Mouse (Mus musculus): ENCODE data around the gene Ssmem1.

Ssmem1 gene

DNA sequence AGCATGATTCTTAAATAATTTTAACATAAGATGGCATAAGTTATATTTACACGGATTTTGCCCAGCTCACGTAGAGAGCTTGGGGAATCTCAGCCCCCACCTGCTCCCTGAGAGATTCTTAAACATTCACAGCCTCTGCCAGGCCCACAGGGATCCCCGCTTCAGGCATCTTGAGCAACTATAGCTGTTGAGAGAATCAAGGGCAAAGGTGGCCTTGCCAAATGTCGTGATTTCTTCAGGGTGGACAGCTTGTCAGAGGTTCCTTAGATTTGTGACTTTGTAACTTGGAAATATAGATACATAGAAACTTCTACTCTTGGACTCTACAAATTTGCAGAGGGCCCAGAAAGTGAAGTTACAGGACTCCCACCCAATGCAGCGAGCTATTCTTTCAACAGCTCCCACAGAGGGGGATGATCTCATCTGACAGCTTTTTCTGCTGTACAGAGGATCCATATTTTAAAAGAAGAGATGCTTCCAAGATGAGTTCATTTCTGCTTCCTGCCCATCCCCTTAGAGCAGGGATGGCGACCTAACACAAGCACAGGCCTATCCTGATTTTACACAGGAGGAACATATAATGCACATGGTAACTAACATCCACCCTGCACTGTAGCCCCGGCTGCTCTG lies 43.8 kb downstream of the Ssmem1 start:
- DNase-seq (ENCODE audit: low read depth): peak; percentile 62

DNA sequence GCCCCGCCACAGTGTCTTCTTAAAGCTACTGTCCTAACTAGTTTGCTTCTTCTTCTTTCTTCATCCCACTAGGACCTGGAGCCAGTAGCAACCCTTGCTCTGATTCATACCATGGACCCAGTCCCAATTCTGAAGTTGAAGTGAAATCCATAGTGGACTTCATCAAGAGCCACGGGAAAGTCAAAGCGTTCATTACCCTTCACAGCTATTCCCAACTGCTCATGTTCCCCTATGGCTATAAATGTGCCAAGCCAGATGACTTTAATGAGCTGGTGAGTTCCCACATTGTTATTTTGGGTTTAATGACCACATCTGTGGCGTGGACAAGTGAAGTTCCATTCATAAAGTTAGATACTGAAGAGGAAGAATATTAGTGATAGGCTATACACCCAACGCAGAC lies 44.4 kb downstream of the Ssmem1 start:
- peak; percentile 28 for DNase-seq (ENCODE audit: low read depth)

DNA sequence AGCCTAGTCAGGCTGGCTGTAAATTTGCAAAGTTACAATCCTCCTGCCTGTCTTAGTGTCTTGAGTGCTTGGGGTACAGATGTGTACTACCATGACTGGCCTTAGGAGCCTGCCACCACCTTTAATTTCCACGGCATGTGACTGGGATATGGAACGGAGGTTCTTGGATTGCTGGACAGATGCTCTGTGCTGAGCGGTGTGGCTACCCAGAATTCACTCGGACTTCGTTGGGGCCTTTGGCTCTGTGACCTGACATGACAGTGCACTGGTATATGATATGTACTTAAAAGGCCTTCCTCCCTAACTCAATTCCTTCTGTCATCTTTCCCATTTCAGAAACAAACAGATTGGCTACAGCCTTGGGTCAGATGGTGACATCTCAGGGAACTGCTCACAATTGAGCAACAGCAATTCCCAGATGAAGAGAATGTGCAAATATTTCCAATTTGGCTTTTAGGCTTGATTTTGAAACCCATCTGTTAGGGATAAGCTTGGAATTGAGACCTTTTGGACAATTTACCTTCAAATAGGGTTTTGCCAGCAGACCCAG lies 45.0 kb downstream of the Ssmem1 start:
- peak; percentile 22 for DNase-seq (ENCODE audit: low read depth)

DNA sequence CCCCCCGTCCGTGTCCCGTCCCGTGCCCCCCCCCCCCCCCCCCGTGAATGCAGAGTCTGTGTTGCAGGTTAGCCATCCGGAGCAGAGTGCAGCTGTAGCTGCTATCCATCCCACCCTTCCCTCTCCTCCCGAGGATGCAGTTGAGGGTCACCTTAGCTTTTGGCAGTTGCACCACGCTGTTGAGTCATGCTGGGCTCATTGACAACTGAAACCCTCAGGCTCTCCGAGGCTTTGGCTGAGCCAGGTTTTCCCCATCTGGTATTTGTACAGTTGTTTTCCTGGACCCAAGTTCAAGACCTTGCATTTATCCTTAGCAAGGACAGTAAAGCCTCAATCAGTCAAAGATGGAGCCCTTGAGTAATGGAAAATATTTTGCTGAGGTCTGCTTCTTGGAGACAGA lies 46.4 kb downstream of the Ssmem1 start:
- peak; percentile 95 for DNase-seq (ENCODE audit: low read depth)

DNA sequence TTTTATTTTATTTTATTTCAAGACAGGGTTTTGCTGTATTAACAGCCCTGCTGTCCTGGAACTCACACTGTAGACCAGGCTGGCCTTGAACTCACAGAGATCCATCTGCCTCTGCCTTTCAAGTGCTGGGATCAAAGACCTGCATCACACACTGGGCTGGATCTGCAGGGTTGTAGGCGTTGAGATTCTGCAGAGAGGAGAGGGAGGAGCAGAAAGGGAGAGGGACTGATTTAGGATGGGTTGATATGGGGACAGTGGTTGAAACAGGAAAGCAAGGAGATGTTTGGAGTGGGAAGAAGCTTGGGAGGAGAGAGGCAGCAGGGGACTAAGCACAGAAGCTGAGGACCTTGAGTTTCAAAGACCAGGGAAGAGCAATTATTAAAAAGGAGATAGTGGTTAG lies 50.1 kb downstream of the Ssmem1 start:
- DNase-seq (ENCODE audit: low read depth): no peak

DNA sequence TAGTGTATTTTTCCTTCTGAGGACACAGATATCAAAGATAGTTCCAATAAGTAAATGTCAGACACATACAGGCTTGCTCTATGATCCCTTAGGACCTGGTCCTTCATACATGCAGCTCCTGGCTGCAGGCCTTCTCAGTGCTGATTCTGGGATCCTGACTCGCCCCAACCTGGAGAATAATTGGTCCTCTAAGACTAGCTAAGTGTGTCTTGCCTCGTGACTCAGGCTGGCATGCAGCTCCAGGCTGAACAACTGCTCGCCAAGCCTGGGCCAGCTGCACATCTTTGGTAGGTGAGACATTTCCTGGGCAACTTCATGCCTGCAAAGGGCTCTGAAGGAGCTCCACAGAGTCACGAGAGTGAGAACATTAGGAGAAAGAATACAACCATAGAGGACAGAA lies 52.5 kb downstream of the Ssmem1 start:
- peak; percentile 57 for DNase-seq (ENCODE audit: low read depth)

DNA sequence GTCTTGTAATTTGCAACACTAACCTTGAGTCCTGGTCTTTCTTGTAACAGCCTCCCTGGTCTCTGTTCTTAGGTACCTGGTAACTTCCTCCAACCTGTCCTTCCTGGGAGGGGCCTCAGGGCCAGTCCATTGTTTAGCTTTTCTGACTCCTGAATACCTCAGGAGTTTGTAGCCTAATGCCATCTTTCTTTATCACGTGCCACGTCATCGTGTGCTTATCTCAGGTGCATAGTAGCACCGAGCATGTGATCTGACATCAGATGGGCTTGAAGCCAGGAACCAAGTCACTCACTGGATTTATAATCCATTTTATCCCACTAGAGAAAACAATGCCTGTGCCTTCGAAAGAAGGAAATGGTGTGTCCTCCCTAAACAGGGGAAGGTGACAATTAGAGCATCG lies 53.9 kb downstream of the Ssmem1 start:
- no peak for DNase-seq (ENCODE audit: low read depth)

DNA sequence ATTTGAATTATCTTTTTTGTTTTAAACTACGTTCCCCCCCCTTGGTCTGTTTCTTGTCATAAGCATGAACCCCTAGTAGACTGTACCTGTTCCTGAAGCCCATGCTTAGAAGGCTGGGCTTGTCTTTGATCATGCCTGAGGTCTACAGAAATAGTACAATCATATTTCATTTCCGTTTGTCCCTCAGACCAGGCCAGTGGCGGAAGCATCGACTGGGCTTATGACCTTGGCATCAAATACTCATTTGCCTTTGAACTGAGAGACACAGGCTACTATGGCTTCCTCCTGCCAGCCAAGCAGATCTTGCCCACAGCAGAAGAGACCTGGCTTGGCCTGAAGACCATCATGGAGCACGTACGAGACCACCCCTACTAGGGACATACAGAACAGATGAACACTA lies 54.4 kb downstream of the Ssmem1 start:
- DNase-seq (ENCODE audit: low read depth): no peak

DNA sequence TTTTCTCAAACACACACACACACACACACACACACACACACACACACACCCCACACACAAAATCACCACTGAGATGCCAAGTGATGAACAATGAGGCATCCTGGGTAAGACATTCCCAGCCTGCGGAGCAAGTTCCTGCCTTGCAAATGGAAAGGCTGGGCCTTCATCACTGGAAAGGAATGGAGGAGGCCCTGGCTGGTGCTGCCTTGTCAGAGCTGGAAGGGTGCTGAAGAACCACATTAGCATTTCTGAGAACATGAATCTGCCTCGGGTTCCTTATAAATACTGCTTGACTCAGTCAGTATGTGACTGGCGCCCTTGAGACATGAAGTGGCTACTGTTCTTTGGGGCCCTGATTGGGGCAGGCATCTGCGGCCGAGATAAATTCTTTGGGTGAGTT lies 58.4 kb downstream of the Ssmem1 start, which contains the start of gene Cpa4:
Gene Cpa4, plus strand, starts transcription at position 301 of the 400 bp plus-strand sequence.
- peak; percentile 55 for DNase-seq (ENCODE audit: low read depth)

DNA sequence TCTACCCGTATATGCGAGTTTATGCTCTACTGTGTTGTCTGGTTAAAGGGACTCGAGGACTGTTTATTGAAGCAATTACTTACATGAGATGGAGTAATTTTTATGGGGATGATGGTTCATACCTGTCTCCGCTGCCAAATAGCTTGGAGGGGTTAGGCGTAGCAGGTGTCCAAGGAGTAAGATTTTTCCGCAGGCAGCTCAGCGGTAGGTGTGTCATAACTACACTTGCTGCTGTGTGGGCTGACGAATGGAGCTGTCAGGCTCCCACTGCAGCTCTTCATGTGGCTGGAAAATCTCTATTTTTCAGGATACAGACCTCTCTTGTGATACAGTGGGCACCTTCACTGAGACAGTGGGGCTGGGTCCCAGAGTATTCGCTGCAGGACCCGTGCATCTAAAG lies 59.7 kb downstream of the Ssmem1 start:
- DNase-seq (ENCODE audit: low read depth): no peak

Measured in NIH3T3 (cell line).